Mouse (Mus musculus) spleen, embryonic (tissue): ENCODE measurements around the gene Matk.

ENCODE experiments used
- CTCF ChIA-PET: fragments of 350-600 bp; sonication (Branson Sonifier 250); formaldehyde crosslinking; loops from one replicate; lab custom pipeline; 2022; lab: Charles Lee

Matk gene

GRCm38 (mm10) chr10:81252424-81253419, at the start of gene Matk:
Gene Matk (plus strand): TSS chr10:81252935.
- CTCF ChIA-PET, result no interaction called here

- CTCF ChIA-PET, result interaction anchor here (0.5 kb wide), 1 partner anchor 28 kb away, joined by 9 read pairs; no protein-coding TSS in a partner anchor
Observed at GRCm38 (mm10) chr10:81202978-81203720, 49.6 kb upstream of the Matk start.

DNA sequence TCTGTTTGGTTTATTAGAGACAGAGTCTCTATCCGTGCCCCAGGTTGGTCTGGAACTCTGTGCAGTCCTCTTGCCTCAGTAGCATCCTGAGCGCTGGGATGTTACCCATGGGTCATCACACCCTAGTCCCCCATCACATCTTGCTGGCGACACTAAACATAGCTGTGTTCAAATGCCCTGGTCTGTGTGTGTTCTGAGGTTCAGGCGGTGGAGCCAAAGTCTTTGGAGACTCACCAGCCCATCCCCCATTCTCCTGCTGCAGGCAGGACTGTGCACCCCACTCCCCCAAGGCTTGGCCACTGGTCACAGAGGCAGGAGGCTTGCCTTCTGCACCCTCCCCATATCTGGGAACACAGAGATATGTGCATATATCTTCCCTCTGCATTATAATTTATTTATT, 48.6 kb upstream of the Matk start:
- CTCF ChIA-PET, result interaction anchor here (0.5 kb wide), 1 partner anchor 27 kb away, joined by 9 read pairs; no protein-coding TSS in a partner anchor

DNA sequence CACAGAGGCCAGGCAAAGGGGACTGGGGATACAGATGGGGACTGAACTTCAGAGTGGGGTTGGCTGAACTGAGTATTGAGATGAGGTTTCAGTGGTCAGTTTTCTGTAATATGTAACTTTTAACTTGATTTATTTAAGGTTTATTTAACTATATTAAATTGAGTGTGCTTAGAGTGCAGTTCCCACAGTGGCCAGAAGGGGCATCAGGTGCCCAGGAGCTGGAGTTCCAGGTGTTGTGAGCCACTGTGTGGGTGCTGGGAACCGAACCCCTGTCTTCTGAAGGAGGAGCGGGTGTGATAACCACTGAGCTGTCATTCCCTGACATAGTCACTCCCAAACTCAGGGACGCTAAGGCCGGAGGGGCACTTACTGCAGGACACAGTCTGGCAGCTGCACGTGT, 42.6 kb upstream of the Matk start:
- CTCF ChIA-PET, result no interaction called here

DNA sequence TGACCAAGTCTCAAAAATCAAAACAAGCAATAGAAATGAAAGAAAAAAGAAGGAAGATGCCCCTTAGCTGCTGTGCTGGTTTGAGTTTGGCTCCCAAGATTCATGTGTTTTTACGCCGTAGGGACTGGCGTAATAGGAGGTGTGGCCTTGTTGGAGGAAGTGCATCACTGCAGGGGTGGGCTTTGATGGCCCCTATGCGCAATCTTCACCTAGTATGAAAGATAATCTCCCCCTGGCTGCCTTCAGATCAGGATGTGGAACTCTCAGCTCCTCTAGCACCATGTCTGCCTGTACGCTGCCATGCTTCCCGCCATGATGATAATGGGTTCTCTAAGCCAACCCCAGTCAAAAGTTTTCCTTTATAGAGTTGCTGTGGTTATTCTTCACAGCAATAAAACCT, 36.5 kb upstream of the Matk start:
- CTCF ChIA-PET, result interaction anchor here (1.1 kb wide), 1 partner anchor 10 kb away, joined by 22 read pairs; no protein-coding TSS in a partner anchor

DNA sequence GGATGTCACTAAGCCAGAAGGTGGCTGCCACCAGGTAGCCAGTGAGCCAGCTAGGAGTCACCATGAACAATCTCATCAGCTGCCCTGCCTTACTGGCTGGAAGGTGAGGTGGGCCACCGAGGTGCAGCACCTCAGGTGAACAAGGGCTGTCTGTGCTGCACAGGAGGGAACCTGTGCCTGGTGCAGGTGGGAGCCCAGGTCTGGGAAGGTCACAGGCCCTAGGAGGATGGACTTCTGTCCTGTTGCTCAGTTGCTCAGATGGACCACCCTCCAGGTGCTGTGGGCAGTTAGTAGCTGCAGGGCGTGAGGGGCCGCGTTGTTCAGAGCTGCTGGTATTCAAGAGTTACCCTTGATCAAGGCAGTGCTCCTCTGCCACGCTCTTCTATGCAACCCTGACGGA, 35.9 kb upstream of the Matk start:
- CTCF ChIA-PET, result interaction anchor here (0.7 to 1.5 kb wide), 4 partner anchors 11 to 29 kb away, joined by 3 to 22 read pairs (median 4); no protein-coding TSS in a partner anchor

- CTCF ChIA-PET, result interaction anchor here (0.7 to 1.5 kb wide), 7 partner anchors 11 to 113 kb away, joined by 3 to 22 read pairs (median 5); no protein-coding TSS in a partner anchor
Observed at GRCm38 (mm10) chr10:81217267-81217666, 35.5 kb upstream of the Matk start.

- CTCF ChIA-PET, result interaction anchor here (0.9 to 1.5 kb wide), 5 partner anchors 18 to 113 kb away, joined by 3 to 6 read pairs (median 3); no protein-coding TSS in a partner anchor
Observed at GRCm38 (mm10) chr10:81217964-81218363, 34.8 kb upstream of the Matk start.

DNA sequence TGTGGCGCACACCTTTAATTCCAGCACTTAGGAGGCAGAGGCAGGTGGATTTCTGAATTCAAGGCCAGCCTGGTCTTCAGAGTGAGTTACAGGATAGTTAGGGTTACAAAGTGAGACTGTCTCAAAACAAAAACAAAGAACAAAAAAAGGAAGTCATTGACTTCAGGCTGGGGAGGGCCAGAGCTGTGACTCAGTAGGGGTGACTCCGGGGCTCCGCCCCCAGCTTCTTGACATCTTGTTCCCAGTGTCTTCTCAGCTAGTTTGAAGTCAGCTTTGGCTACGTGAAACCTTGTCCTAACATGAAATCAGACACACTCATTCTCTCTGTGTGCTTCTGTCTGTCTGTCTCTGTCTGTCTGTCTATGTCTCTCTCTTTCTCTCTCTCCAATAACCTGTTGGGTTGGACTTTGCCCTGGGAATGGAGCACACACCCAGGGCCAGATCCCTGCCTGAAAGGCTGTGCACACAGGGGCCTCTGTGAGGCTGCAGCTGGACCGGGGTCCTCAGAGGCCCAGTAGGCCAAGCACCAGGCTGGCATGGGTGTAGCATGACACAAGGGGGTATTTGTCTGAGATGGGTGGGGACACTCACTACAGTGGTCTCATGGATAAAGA, 31.2 kb upstream of the Matk start:
- CTCF ChIA-PET, result interaction anchor here (0.6 kb wide), 1 partner anchor 29 kb away, joined by 5 read pairs; no protein-coding TSS in a partner anchor

- CTCF ChIA-PET, result interaction anchor here (0.6 kb wide), 1 partner anchor 12 kb away, joined by 4 read pairs; no protein-coding TSS in a partner anchor
Observed at GRCm38 (mm10) chr10:81223731-81224130, 29.0 kb upstream of the Matk start.

GRCm38 (mm10) chr10:81229735-81230437, 22.8 kb upstream of the Matk start:
- CTCF ChIA-PET, result interaction anchor here (0.6 to 0.8 kb wide), 2 partner anchors 36 to 59 kb away, joined by 3 to 5 read pairs; no protein-coding TSS in a partner anchor

DNA sequence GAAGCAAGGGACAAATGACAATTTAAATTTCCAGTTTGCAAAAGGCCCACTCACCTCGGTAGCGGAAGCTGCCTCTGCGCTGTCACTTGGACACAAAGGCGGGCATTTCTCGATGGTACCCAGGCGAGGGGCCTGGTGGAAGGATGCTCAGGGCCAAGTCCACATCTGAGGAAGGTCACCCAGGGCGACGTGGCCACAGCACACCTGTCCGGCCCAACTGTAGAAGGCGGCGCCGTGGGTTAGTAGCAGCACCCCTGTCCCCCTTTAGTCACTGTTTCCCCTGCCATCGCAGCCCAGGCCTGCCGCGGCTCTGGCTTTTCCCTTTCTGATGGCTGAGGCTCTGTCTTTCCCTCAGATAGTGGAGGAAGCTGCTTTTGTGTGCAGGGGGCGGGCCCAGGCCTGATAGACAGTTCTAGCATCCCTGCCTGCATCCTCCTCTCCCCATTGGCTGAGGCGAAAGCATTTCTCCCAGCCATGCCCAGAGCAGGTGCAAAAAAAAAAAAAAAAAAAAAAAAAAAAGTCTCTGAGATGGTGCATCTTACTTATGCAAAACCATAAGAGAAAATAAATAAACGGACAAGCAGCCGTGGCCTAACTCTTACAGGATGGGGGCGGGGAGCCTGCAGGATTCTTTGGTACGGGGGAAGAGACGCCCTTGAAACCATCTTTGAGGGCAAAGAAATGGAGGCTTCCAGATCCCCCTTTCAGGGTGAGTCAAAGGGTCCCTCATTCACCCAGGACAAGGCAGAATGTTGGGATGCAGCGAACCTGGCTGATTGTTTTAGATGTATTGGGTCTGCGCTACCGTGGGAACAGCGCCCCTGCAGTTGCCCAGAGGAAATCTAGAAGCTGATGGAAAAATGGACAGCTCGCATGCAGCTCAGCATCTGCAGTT, 22.1 kb upstream of the Matk start, which contains the start of gene Atcay:
Gene Atcay (minus strand): TSS at position 396 of the 895 bp plus-strand sequence.
- CTCF ChIA-PET, result interaction anchor here (0.6 kb wide), 3 partner anchors 27 to 136 kb away, joined by 4 to 9 read pairs (median 5); no protein-coding TSS in a partner anchor

DNA sequence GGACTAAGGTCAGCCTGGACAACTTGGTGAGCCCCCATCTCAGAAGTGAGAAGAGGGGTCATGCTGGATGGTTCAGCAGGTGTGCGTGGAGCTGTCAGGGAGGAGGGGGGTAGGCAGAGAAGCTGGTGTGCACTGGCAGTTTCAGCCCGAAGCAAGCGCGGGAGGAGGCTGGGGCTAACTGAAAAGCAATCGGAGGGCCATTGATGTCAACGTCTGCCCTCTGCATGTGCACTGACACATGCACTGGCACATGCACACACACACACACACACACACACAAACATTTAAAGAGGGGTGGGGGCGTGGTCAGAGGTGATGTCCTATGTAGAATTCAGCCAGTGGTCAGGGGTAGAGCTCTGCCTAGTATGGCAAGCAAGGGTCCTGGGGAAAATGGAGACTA, 21.3 kb upstream of the Matk start:
- CTCF ChIA-PET, result interaction anchor here (0.6 to 0.7 kb wide), 3 partner anchors 28 to 613 kb away, joined by 4 to 9 read pairs (median 9); no protein-coding TSS in a partner anchor

GRCm38 (mm10) chr10:81232580-81233225, 20.0 kb upstream of the Matk start, which contains the start of gene Zfr2:
Gene Zfr2 (plus strand): TSS chr10:81233155.
- CTCF ChIA-PET, result interaction anchor here (0.5 to 0.7 kb wide), 2 partner anchors 8 to 10 kb away, joined by 3 to 5 read pairs; no protein-coding TSS in a partner anchor

GRCm38 (mm10) chr10:81233226-81233585, 19.5 kb upstream of the Matk start:
- CTCF ChIA-PET, result interaction anchor here (0.7 kb wide), 1 partner anchor 8 kb away, joined by 3 read pairs; no protein-coding TSS in a partner anchor

DNA sequence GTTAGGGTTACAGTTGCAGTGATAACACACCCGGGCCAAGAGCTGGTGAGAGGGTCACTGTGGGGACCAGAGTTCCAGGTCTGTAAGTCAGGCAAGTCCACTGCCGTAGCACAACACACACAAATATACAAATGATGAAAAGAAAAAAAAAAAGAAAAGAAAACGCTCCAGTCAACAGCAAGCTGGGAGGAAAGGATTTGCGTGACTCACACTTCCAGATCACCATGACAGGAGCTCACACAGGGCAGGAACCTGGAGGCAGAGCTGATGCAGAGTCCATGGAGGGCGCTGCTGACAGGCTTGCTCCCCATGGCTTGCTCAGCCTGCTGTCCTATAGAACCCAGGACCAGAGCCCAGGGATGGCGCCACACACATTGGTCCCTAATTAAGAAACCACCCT, 18.5 kb upstream of the Matk start:
- CTCF ChIA-PET, result interaction anchor here (0.6 to 0.7 kb wide), 2 partner anchors 637 to 1337 kb away, joined by 3 read pairs; no protein-coding TSS in a partner anchor

- CTCF ChIA-PET, result interaction anchor here (1.0 to 1.4 kb wide), 2 partner anchors 7 to 13 kb away, joined by 4 to 6 read pairs; no protein-coding TSS in a partner anchor
Observed at GRCm38 (mm10) chr10:81236471-81237268, 16.1 kb upstream of the Matk start.
